8 mouse cellular contexts compared by ENCODE assay signal in the genomic region with DNA sequence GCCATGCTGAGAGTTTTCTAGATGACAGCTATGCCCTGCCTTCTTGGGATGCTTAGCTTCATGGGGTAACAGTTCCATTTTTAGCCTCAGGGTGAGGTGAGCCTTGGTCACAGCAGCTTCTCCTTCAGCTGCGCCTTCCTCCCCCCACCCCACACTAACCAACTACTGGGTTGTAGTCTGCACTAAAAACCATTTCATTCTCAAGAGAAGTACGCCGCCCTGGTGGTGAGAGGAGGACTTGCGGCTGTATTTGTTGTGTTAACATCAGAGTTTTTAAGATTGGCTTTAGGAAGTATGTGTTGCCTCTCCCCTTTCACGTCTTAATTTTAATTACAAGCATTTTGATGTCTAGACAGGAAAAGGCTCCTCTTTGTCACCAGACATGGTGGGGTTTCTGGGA. TPM values are rescaled to one million over a fixed set of nuclear protein-coding genes. Genes with fewer than 3 reads are reported as not detected.
A peak's percentile ranks its signal among the peaks of the same experiment; 100 is the strongest.
DNase-seq lines count a peak whose midpoint lies in the region; ATAC-seq and TF ChIP-seq lines count a peak whose summit lies in the region.

No protein-coding gene starts in this region.

- TF ChIP-seq POLR2A in ES-Bruce4 (IDR thresholded peaks at IDR 0.05; ENCODE audit: insufficient read depth, low read length), result no peak
- TF ChIP-seq POLR2A in small intestine, adult 2 months (IDR thresholded peaks at IDR 0.05; ENCODE audit: low read depth, low read length), result no peak

- no peak for ATAC-seq in kidney, postnatal 0 days (replicated peaks; ENCODE audit: low FRiP score, low read depth)
- ATAC-seq in forebrain, embryonic 11.5 days (replicated peaks; ENCODE audit: low FRiP score), result no peak

- no peaks in the 10 kb centered on the region for H3K27me3 ChIP-seq in ES-Bruce4 (ENCODE audit: control insufficient read depth, insufficient read depth, low read length, poor library complexity, severe bottlenecking)
- no peaks in the 10 kb centered on the region for H3K27me3 ChIP-seq in kidney, postnatal 0 days (ENCODE audit: insufficient read depth, low read length)
- no peaks in the 10 kb centered on the region for H3K27me3 ChIP-seq in small intestine, adult 2 months (ENCODE audit: control insufficient read depth, insufficient read depth, low read length)
- H3K27me3 ChIP-seq in forebrain, embryonic 11.5 days (ENCODE audit: control insufficient read depth, insufficient read depth, low read length), result no peaks in the 10 kb centered on the region

- no peak overlapping the region for H3K27ac ChIP-seq in ES-Bruce4 (ENCODE audit: insufficient read depth, low read length)
- no peak overlapping the region for H3K27ac ChIP-seq in kidney, postnatal 0 days
- no peak overlapping the region for H3K27ac ChIP-seq in small intestine, adult 2 months (ENCODE audit: insufficient read depth, low read depth, low read length)
- no peak overlapping the region for H3K27ac ChIP-seq in forebrain, embryonic 11.5 days (ENCODE audit: low read depth, low read length)

- H3K4me1 ChIP-seq in ES-Bruce4 (ENCODE audit: control insufficient read depth, insufficient read depth, low read length), result peaks cover 9% of the 10 kb centered on the region
- H3K4me1 ChIP-seq in kidney, postnatal 0 days (replicated peaks; ENCODE audit: insufficient read depth, low read length), result peaks cover 18% of the 10 kb centered on the region
- H3K4me1 ChIP-seq in small intestine, adult 2 months (ENCODE audit: control insufficient read depth, insufficient read depth, insufficient read length, low read length), result peaks cover 2% of the 10 kb centered on the region; the same call in 1 of the 2 replicates
- peaks cover 11% of the 10 kb centered on the region; the same call in 1 of the 2 replicates for H3K4me1 ChIP-seq in forebrain, embryonic 11.5 days (replicated peaks; ENCODE audit: control insufficient read depth, insufficient read depth, low read length)

- peak; percentile 47 for TF ChIP-seq CTCF in ES-Bruce4 (IDR thresholded peaks at IDR 0.05; ENCODE audit: low read depth, low read length)
- TF ChIP-seq CTCF in kidney, postnatal 0 days (IDR thresholded peaks at IDR 0.05; ENCODE audit: low read depth), result peak; percentile 70
- TF ChIP-seq CTCF in small intestine, adult 2 months (IDR thresholded peaks at IDR 0.05; ENCODE audit: extremely low read depth, insufficient read length, insufficient replicate concordance, low read depth, low read length), result peak; percentile 73; the same call in 1 of the 2 replicates

- TF ChIP-seq EP300 in ES-Bruce4 (IDR thresholded peaks at IDR 0.05; ENCODE audit: insufficient read depth, low read depth, low read length), result no peak

- WGBS in kidney, postnatal 0 days, result 75% methylated on average over 5 of the region's 5 CpGs
- WGBS in small intestine, adult 2 months, result 44% methylated on average over 5 of the region's 5 CpGs
- 65% methylated on average over 5 of the region's 5 CpGs for WGBS in forebrain, embryonic 11.5 days

- no peaks in the 10 kb centered on the region for H3K9me3 ChIP-seq in ES-Bruce4 (replicated peaks; ENCODE audit: control insufficient read depth, insufficient read depth, low read length, poor library complexity, severe bottlenecking)
- no peaks in the 10 kb centered on the region for H3K9me3 ChIP-seq in kidney, postnatal 0 days (replicated peaks; ENCODE audit: low read length)
- no peaks in the 10 kb centered on the region for H3K9me3 ChIP-seq in forebrain, embryonic 11.5 days (ENCODE audit: control insufficient read depth, low read length)

- H3K9ac ChIP-seq in ES-Bruce4 (ENCODE audit: low read depth, poor library complexity, severe bottlenecking), result no peak overlapping the region
- no peak overlapping the region for H3K9ac ChIP-seq in kidney, postnatal 0 days (ENCODE audit: low read depth, low read length)
- H3K9ac ChIP-seq in forebrain, embryonic 11.5 days (ENCODE audit: low read length), result no peak overlapping the region

- H3K36me3 ChIP-seq in ES-Bruce4 (ENCODE audit: control insufficient read depth, insufficient read depth, low read length, poor library complexity, severe bottlenecking), result no peaks in the 10 kb centered on the region
- no peaks in the 10 kb centered on the region for H3K36me3 ChIP-seq in kidney, postnatal 0 days (ENCODE audit: insufficient read depth, low read length)
- 0 out of 2 replicates have a peak, but pooled peaks cover 2% of the 10 kb centered on the region for H3K36me3 ChIP-seq in small intestine, adult 2 months (ENCODE audit: control insufficient read depth, insufficient read depth, low read length)
- no peaks in the 10 kb centered on the region for H3K36me3 ChIP-seq in forebrain, embryonic 11.5 days (ENCODE audit: control insufficient read depth, insufficient read depth, low read length)

- no peak overlapping the region for H3K4me2 ChIP-seq in kidney, postnatal 0 days (ENCODE audit: low read length)
- H3K4me2 ChIP-seq in forebrain, embryonic 11.5 days (ENCODE audit: low read depth, low read length, severe bottlenecking), result no peak overlapping the region

- DNase-seq in kidney, adult 18-20 months, result peak; percentile 50
- DNase-seq in kidney, adult 11 months, result no peak
- peak; percentile 17 for DNase-seq in c-Kit-positive CD71-positive TER-119-negative erythroid progenitor cells, embryonic 14.5 days (ENCODE audit: low read depth)
- DNase-seq in kidney, postnatal 0 days (ENCODE audit: low spot score), result no peak
- no peak for DNase-seq in forebrain, embryonic 11.5 days (ENCODE audit: low spot score)
- no peak for DNase-seq in urinary bladder, postnatal 4 days (ENCODE audit: low spot score in 2 of 2)

- H3K4me3 ChIP-seq in ES-Bruce4 (ENCODE audit: low read depth, low read length), result no peak overlapping the region
- H3K4me3 ChIP-seq in kidney, postnatal 0 days (replicated peaks; ENCODE audit: low read depth, low read length), result no peak overlapping the region
- H3K4me3 ChIP-seq in small intestine, adult 2 months (ENCODE audit: low read depth, low read length), result no peak overlapping the region
- H3K4me3 ChIP-seq in forebrain, embryonic 11.5 days (ENCODE audit: low read depth, low read length), result no peak overlapping the region

RNA-seq across cellular contexts. Expression of a gene that starts 18.6 kb away (rescaled TPM):
- polyA plus RNA-seq in ES-Bruce4 (2011; ENCODE audit: insufficient read depth, insufficient read length, low read depth, missing spikeins), result 0.99 and 1.2 TPM in 2 replicates
- 3.8 and 4.6 TPM in 2 replicates for polyA plus RNA-seq in kidney, postnatal 0 days (2015; fragmentation: Nextera tagmentation; extraction: Ambion mirVana)
- polyA plus RNA-seq in small intestine, adult 2 months (2012; rRNA removed), result 0.27 and 1.0 TPM in 2 replicates
- 7.4 and 8.5 TPM in 2 replicates for polyA plus RNA-seq in forebrain, embryonic 11.5 days (2014; fragmentation: Nextera tagmentation; extraction: Ambion mirVana)

RNA-seq across cellular contexts. Expression of a gene that starts 33.1 kb away (rescaled TPM):
- not detected in 2 replicates for polyA plus RNA-seq in ES-Bruce4 (2011; ENCODE audit: insufficient read depth, insufficient read length, low read depth, missing spikeins)
- 0.36 TPM in 1 of 2 replicates, not detected in the other for polyA plus RNA-seq in kidney, postnatal 0 days (2015; fragmentation: Nextera tagmentation; extraction: Ambion mirVana)
- polyA plus RNA-seq in small intestine, adult 2 months (2012; rRNA removed), result 6.0 TPM in 1 of 2 replicates, not detected in the other
- polyA plus RNA-seq in forebrain, embryonic 11.5 days (2014; fragmentation: Nextera tagmentation; extraction: Ambion mirVana), result not detected in 2 replicates

RNA-seq across cellular contexts. Expression of a gene that starts 39.7 kb away (rescaled TPM):
- polyA plus RNA-seq in ES-Bruce4 (2011; ENCODE audit: insufficient read depth, insufficient read length, low read depth, missing spikeins), result 3.8 and 4.9 TPM in 2 replicates
- polyA plus RNA-seq in kidney, postnatal 0 days (2015; fragmentation: Nextera tagmentation; extraction: Ambion mirVana), result 14.1 and 14.2 TPM in 2 replicates
- polyA plus RNA-seq in small intestine, adult 2 months (2012; rRNA removed), result 7.1 and 7.9 TPM in 2 replicates
- 30.7 and 32.3 TPM in 2 replicates for polyA plus RNA-seq in forebrain, embryonic 11.5 days (2014; fragmentation: Nextera tagmentation; extraction: Ambion mirVana)

Comparison
In these comparisons a context has a peak if more than half of its experiments do, and no peak if none do; other contexts are left out.
1. DNase-seq: peak in kidney, adult 18-20 months (single experiment) and c-Kit-positive CD71-positive TER-119-negative erythroid progenitor cells, embryonic 14.5 days (single experiment); none in kidney, adult 11 months (single experiment), kidney, postnatal 0 days (single experiment), forebrain, embryonic 11.5 days (single experiment) and urinary bladder, postnatal 4 days (0 of 2).
2. Peak in every context shown above with its lines, with median percentiles within 50 percentile points of each other: CTCF ChIP-seq.